Mouse (Mus musculus) heart, postnatal 0 days (tissue): ENCODE data around the gene Ppp1r12a.

Experiments
- CTCF ChIP-seq: IDR thresholded peaks from 2 replicates; pipeline ENCODE4 v1.5.1; 2016; ENCODE audit warnings: antibody characterized with exemption, control low read depth, low read depth
- EP300 ChIP-seq: IDR thresholded peaks from 2 replicates; pipeline ENCODE4 v1.6.1; 2016; ENCODE audit warnings: antibody characterized with exemption, low read depth

GRCm38 (mm10) chr10:108313845-108314244 is 151.9 kb downstream of the Ppp1r12a start:
- TF ChIP-seq CTCF (no peak), EP300 (no peak)
